Mouse (Mus musculus): ENCODE data around the gene Gucy2g. TPM values are rescaled to one million over a fixed set of nuclear protein-coding genes. Genes with fewer than 3 reads are reported as not detected.

Gucy2g gene
- total RNA-seq, 1 experiment: 0.09 TPM

DNA sequence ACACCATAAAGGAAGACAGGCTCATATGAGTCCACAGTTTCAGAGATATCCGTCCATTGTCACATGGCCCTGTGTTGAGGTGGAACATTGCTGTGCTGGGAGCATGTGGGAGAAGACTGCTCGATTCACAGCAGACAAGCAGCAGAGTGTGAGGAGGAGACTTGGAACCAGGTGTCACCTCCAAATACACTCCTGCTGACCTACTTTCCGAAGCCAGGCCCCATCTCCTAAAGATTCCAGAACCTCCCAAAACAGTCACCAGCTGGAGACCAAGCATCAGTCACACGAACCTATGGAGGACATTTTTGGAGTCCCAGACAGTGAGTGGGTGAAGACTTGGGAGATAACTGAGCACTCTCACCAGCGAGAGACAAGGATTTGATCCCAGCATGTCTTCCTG is 4.5 kb downstream of the Gucy2g start:
- in situ Hi-C loops (cut with MboI; ENCODE audit: low sequenced_read_pairs in 2 of 2, unreplicated experiment in 2 of 2): no loop called here
- DNase-seq (ENCODE audit: low read depth, low spot score): no peak
- Histone ChIP-seq H3K9ac (ENCODE audit: insufficient read depth, low read depth, low read length, poor library complexity, severe bottlenecking) (no peak overlapping the region), H3K27ac (ENCODE audit: insufficient read depth, low read depth, low read length, poor library complexity, severe bottlenecking) (no peak overlapping the region), H3K4me1 (ENCODE audit: control insufficient read depth in 2 of 2, insufficient read depth in 2 of 2, low read length in 2 of 2, poor library complexity in 1 of 2) (no peaks in the 10 kb centered on the region), H3K36me3 (ENCODE audit: control insufficient read depth, insufficient read depth, low read length, poor library complexity, severe bottlenecking) (no peaks in the 10 kb centered on the region), H3K9me3 (ENCODE audit: control insufficient read depth, insufficient read depth, low read depth, low read length) (no peaks in the 10 kb centered on the region), H3K4me3 (ENCODE audit: insufficient read depth in 1 of 2, low read depth in 1 of 2, low read length in 2 of 2, poor library complexity in 1 of 2, severe bottlenecking in 1 of 2) (no peak overlapping the region)
- no peak for TF ChIP-seq HCFC1 (IDR thresholded peaks at IDR 0.05; ENCODE audit: borderline replicate concordance, insufficient read depth, low read length)
- no peak for TF ChIP-seq MAFK (IDR thresholded peaks at IDR 0.05; ENCODE audit: insufficient read depth, low read depth, low read length)
- no peak for TF ChIP-seq CHD2 (IDR thresholded peaks at IDR 0.05; ENCODE audit: low read depth, low read length)
- TF ChIP-seq ZC3H11A (IDR thresholded peaks at IDR 0.05; ENCODE audit: borderline replicate concordance, low read depth, low read length): no peak
- no peak for TF ChIP-seq ZNF384 (IDR thresholded peaks at IDR 0.05; ENCODE audit: low read depth, low read length)

DNA sequence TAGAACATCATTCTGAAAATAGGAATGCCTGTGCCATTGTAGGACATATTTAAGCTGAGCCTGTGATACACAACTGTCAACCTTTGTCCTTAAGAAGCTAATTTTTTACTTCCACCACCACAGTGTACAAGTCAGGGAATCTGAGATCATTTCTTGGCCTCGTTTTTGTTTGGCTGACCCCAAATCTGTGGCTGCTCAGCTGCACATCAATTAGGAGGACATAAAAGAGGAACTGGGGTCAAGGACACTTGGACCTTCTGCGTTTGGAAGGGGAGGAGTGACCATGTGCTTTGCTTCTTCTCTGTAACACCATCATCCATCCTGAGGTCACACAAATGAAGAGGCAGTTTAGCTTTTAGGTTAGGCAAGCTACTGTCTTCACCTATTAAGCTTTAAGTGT is 5.0 kb downstream of the Gucy2g start:
- Histone ChIP-seq H3K4me3 (ENCODE audit: insufficient read depth in 1 of 2, low read depth in 1 of 2, low read length in 2 of 2, poor library complexity in 1 of 2, severe bottlenecking in 1 of 2) (no peak overlapping the region), H3K9me3 (ENCODE audit: control insufficient read depth, insufficient read depth, low read depth, low read length) (no peaks in the 10 kb centered on the region), H3K9ac (ENCODE audit: insufficient read depth, low read depth, low read length, poor library complexity, severe bottlenecking) (no peak overlapping the region), H3K4me1 (ENCODE audit: control insufficient read depth in 2 of 2, insufficient read depth in 2 of 2, low read length in 2 of 2, poor library complexity in 1 of 2) (no peaks in the 10 kb centered on the region), H3K27ac (ENCODE audit: insufficient read depth, low read depth, low read length, poor library complexity, severe bottlenecking) (no peak overlapping the region), H3K36me3 (ENCODE audit: control insufficient read depth, insufficient read depth, low read length, poor library complexity, severe bottlenecking) (no peaks in the 10 kb centered on the region)
- DNase-seq (ENCODE audit: low read depth, low spot score): no peak
- in situ Hi-C loops (cut with MboI; ENCODE audit: low sequenced_read_pairs in 2 of 2, unreplicated experiment in 2 of 2): no loop called here
- TF ChIP-seq MAFK (IDR thresholded peaks at IDR 0.05; ENCODE audit: insufficient read depth, low read depth, low read length) (no peak), ZC3H11A (IDR thresholded peaks at IDR 0.05; ENCODE audit: borderline replicate concordance, low read depth, low read length) (no peak), ZNF384 (IDR thresholded peaks at IDR 0.05; ENCODE audit: low read depth, low read length) (no peak), HCFC1 (IDR thresholded peaks at IDR 0.05; ENCODE audit: borderline replicate concordance, insufficient read depth, low read length) (no peak), CHD2 (IDR thresholded peaks at IDR 0.05; ENCODE audit: low read depth, low read length) (no peak)

DNA sequence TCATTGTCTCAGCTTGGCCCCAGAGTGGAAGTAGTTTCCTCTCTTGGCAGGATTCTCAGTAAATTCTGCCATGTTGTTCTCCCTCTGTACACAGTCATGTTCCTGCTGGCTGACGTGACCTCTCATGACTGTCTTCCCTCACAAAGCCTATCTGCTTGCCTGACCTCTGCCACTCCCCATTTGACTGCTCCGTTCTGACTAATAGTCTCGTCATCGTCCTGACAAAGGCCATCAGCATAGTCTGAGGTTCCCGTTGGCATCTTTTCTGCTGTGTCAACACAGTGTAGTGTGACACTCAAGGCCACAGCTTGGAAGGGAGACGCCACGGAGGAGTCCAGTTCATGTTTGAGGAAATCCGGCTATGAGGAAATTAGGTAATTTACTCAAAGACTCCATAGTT is 8.9 kb downstream of the Gucy2g start:
- no peak for TF ChIP-seq CHD2 (IDR thresholded peaks at IDR 0.05; ENCODE audit: low read depth, low read length)
- TF ChIP-seq ZNF384 (IDR thresholded peaks at IDR 0.05; ENCODE audit: low read depth, low read length): no peak
- TF ChIP-seq MAFK (IDR thresholded peaks at IDR 0.05; ENCODE audit: insufficient read depth, low read depth, low read length): no peak
- no peak for TF ChIP-seq HCFC1 (IDR thresholded peaks at IDR 0.05; ENCODE audit: borderline replicate concordance, insufficient read depth, low read length)
- no peak for TF ChIP-seq ZC3H11A (IDR thresholded peaks at IDR 0.05; ENCODE audit: borderline replicate concordance, low read depth, low read length)
- no peak overlapping the region for H3K9ac ChIP-seq (ENCODE audit: insufficient read depth, low read depth, low read length, poor library complexity, severe bottlenecking)
- in situ Hi-C loops (cut with MboI; ENCODE audit: low sequenced_read_pairs in 2 of 2, unreplicated experiment in 2 of 2): no loop called here
- no peak overlapping the region for H3K4me3 ChIP-seq (ENCODE audit: insufficient read depth in 1 of 2, low read depth in 1 of 2, low read length in 2 of 2, poor library complexity in 1 of 2, severe bottlenecking in 1 of 2)
- DNase-seq (ENCODE audit: low read depth, low spot score): no peak
- H3K4me1 ChIP-seq (ENCODE audit: control insufficient read depth in 2 of 2, insufficient read depth in 2 of 2, low read length in 2 of 2, poor library complexity in 1 of 2): no peaks in the 10 kb centered on the region
- no peaks in the 10 kb centered on the region for H3K36me3 ChIP-seq (ENCODE audit: control insufficient read depth, insufficient read depth, low read length, poor library complexity, severe bottlenecking)
- no peaks in the 10 kb centered on the region for H3K9me3 ChIP-seq (ENCODE audit: control insufficient read depth, insufficient read depth, low read depth, low read length)
- H3K27ac ChIP-seq (ENCODE audit: insufficient read depth, low read depth, low read length, poor library complexity, severe bottlenecking): no peak overlapping the region

DNA sequence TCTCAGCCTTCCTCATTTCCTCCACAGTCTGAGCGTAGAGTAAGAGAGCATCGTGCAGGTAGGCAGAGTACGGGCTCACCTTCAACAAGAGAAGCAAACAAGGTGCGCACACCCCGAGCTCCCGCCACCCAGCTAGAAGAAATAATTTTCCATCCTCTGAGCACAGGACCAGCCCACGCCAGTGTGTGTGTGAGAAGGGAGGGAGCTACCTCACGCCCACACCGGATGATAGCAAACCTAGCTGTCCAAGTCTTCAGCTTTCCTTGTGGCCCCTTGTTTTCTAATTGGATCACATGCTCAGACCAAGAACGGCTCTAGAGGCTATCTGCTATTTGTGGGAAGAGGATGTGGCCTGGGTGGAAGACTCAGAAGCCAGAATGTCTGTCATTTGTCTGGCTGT is 10.0 kb downstream of the Gucy2g start:
- H3K36me3 ChIP-seq (ENCODE audit: control insufficient read depth, insufficient read depth, low read length, poor library complexity, severe bottlenecking): no peaks in the 10 kb centered on the region
- H3K4me1 ChIP-seq (ENCODE audit: control insufficient read depth in 2 of 2, insufficient read depth in 2 of 2, low read length in 2 of 2, poor library complexity in 1 of 2): peaks cover 2 to 3% of the 10 kb centered on the region in 2 experiments; a peak in 1 of 4 replicates
- H3K27ac ChIP-seq (ENCODE audit: insufficient read depth, low read depth, low read length, poor library complexity, severe bottlenecking): no peak overlapping the region
- TF ChIP-seq MAFK (IDR thresholded peaks at IDR 0.05; ENCODE audit: insufficient read depth, low read depth, low read length) (no peak), ZNF384 (IDR thresholded peaks at IDR 0.05; ENCODE audit: low read depth, low read length) (no peak), ZC3H11A (IDR thresholded peaks at IDR 0.05; ENCODE audit: borderline replicate concordance, low read depth, low read length) (no peak), HCFC1 (IDR thresholded peaks at IDR 0.05; ENCODE audit: borderline replicate concordance, insufficient read depth, low read length) (no peak), CHD2 (IDR thresholded peaks at IDR 0.05; ENCODE audit: low read depth, low read length) (no peak)
- no peak overlapping the region for H3K4me3 ChIP-seq (ENCODE audit: insufficient read depth in 1 of 2, low read depth in 1 of 2, low read length in 2 of 2, poor library complexity in 1 of 2, severe bottlenecking in 1 of 2)
- no peak overlapping the region for H3K9ac ChIP-seq (ENCODE audit: insufficient read depth, low read depth, low read length, poor library complexity, severe bottlenecking)
- in situ Hi-C loops (cut with MboI; ENCODE audit: low sequenced_read_pairs in 2 of 2, unreplicated experiment in 2 of 2): no loop called here
- no peaks in the 10 kb centered on the region for H3K9me3 ChIP-seq (ENCODE audit: control insufficient read depth, insufficient read depth, low read depth, low read length)
- no peak for DNase-seq (ENCODE audit: low read depth, low spot score)

- Histone ChIP-seq H3K4me3 (ENCODE audit: insufficient read depth in 1 of 2, low read depth in 1 of 2, low read length in 2 of 2, poor library complexity in 1 of 2, severe bottlenecking in 1 of 2) (no peak overlapping the region), H3K4me1 (ENCODE audit: control insufficient read depth in 2 of 2, insufficient read depth in 2 of 2, low read length in 2 of 2, poor library complexity in 1 of 2) (peaks cover 2 to 17% of the 10 kb centered on the region in 2 experiments; a peak in 2 of 4 replicates), H3K9ac (ENCODE audit: insufficient read depth, low read depth, low read length, poor library complexity, severe bottlenecking) (no peak overlapping the region), H3K9me3 (ENCODE audit: control insufficient read depth, insufficient read depth, low read depth, low read length) (no peaks in the 10 kb centered on the region), H3K36me3 (ENCODE audit: control insufficient read depth, insufficient read depth, low read length, poor library complexity, severe bottlenecking) (no peaks in the 10 kb centered on the region), H3K27ac (ENCODE audit: insufficient read depth, low read depth, low read length, poor library complexity, severe bottlenecking) (no peak overlapping the region)
- DNase-seq (ENCODE audit: low read depth, low spot score): no peak
- TF ChIP-seq ZC3H11A (IDR thresholded peaks at IDR 0.05; ENCODE audit: borderline replicate concordance, low read depth, low read length) (no peak), MAFK (IDR thresholded peaks at IDR 0.05; ENCODE audit: insufficient read depth, low read depth, low read length) (no peak), ZNF384 (IDR thresholded peaks at IDR 0.05; ENCODE audit: low read depth, low read length) (no peak), HCFC1 (IDR thresholded peaks at IDR 0.05; ENCODE audit: borderline replicate concordance, insufficient read depth, low read length) (no peak), CHD2 (IDR thresholded peaks at IDR 0.05; ENCODE audit: low read depth, low read length) (no peak)
- in situ Hi-C loops (cut with MboI; ENCODE audit: low sequenced_read_pairs in 2 of 2, unreplicated experiment in 2 of 2): no loop called here
These were observed 13.9 kb downstream of the Gucy2g start for GRCm38 (mm10) chr19:55227135-55227534.
